Mouse (Mus musculus): ENCODE measurements around the gene Map3k1. TPM values are rescaled to one million over a fixed set of nuclear protein-coding genes. Genes with fewer than 3 reads are reported as not detected.

The Map3k1 gene
- polyA plus RNA-seq, 2 experiments: 11.4 to 15.8 TPM

DNA sequence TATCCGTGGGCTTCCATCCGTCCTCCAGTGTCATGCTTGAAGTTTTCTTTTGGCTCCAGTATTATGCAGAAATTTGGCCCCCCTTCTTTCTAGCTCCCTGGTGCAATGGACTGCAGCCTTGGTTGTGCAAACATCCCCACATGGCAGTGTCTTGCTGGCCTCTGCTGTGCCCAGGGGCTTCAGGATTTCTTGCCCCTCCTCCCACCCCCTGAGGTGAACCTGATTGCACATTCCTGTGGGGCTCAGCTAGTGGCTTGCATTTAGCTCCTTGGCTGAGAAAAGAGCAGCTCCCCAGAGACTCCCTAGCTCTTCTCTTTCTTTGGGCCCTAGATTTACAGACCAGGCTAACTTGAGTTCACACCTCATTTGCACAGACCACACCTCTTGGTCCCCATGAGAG, 20.7 kb upstream of the Map3k1 start:
- ATAC-seq (ENCODE audit: low FRiP score, low read depth) (no peak), DNase-seq (ENCODE audit: low spot score) (no peak)
- H3K27me3 ChIP-seq (ENCODE audit: control insufficient read depth, insufficient read depth, low read length): no peaks in the 10 kb centered on the region
- no peak overlapping the region for H3K27ac ChIP-seq (replicated peaks; ENCODE audit: low read depth, low read length)
- H3K4me2 ChIP-seq (replicated peaks; ENCODE audit: low read depth, low read length, severe bottlenecking): no peak overlapping the region
- no peak overlapping the region for H3K9ac ChIP-seq (ENCODE audit: low read depth, low read length, severe bottlenecking)
- no peak for TF ChIP-seq POLR2A (IDR thresholded peaks at IDR 0.05; ENCODE audit: borderline replicate concordance, extremely low read depth, insufficient read depth, insufficient read length)
- H3K4me1 ChIP-seq (ENCODE audit: control insufficient read depth, insufficient read depth, low read length): no peaks in the 10 kb centered on the region
- WGBS: 36% methylated on average over 2 of the region's 2 CpGs
- H3K4me3 ChIP-seq (replicated peaks; ENCODE audit: low read length): no peak overlapping the region
- H3K36me3 ChIP-seq (ENCODE audit: control insufficient read depth, insufficient read depth, low read length): no peaks in the 10 kb centered on the region
- H3K9me3 ChIP-seq (ENCODE audit: control insufficient read depth, low read length): no peaks in the 10 kb centered on the region

DNA sequence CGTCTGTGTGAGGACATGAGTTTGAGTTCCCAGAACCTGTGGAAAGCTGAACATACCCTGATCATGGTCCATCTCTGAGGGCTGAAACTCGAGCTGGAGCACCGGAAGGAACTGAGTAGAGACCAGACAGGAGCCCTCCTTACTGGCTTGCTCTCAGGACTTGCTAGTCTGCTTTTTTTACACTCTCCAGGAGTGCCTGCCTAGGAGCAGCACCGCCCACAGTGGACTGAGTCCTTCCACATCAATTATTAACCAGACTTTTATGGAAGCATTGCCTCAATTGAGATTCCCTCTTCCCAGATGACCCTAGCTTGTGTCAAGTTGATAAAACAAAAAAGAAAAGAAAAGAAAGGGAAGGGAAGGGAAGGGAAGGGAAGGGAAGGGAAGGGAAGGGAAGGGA, 18.7 kb upstream of the Map3k1 start:
- Histone ChIP-seq H3K4me1 (ENCODE audit: control insufficient read depth, insufficient read depth, low read length) (no peaks in the 10 kb centered on the region), H3K27ac (replicated peaks; ENCODE audit: low read depth, low read length) (no peak overlapping the region), H3K27me3 (ENCODE audit: control insufficient read depth, insufficient read depth, low read length) (no peaks in the 10 kb centered on the region), H3K4me3 (replicated peaks; ENCODE audit: low read length) (no peak overlapping the region), H3K36me3 (ENCODE audit: control insufficient read depth, insufficient read depth, low read length) (no peaks in the 10 kb centered on the region), H3K9me3 (ENCODE audit: control insufficient read depth, low read length) (no peaks in the 10 kb centered on the region), H3K4me2 (replicated peaks; ENCODE audit: low read depth, low read length, severe bottlenecking) (no peak overlapping the region), H3K9ac (ENCODE audit: low read depth, low read length, severe bottlenecking) (no peak overlapping the region)
- 71% methylated on average over 4 of the region's 4 CpGs for WGBS
- ATAC-seq (ENCODE audit: low FRiP score, low read depth): no peak
- DNase-seq (ENCODE audit: low spot score): no peak
- TF ChIP-seq POLR2A (IDR thresholded peaks at IDR 0.05; ENCODE audit: borderline replicate concordance, extremely low read depth, insufficient read depth, insufficient read length): no peak

DNA sequence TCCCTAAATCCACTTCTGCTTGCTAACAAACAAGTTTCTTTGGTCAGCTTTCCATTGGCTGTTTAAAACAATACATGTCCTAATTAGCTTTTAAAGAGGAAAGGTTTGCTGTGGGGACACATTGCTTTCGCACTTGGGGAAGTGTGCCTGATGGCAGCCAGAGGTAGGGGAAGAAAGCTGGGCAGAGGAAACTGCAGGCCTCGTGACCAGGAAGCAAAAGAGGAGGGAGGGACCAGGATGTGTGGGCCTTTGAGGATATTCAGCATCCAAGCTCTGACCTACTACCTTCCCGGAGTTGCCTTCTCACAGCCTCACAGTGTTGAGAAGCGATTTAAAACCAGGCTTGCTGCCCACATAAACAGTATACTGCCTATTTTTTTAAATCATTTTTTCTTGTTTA, 15.4 kb upstream of the Map3k1 start:
- no peak overlapping the region for H3K4me2 ChIP-seq (replicated peaks; ENCODE audit: low read depth, low read length, severe bottlenecking)
- H3K27ac ChIP-seq (replicated peaks; ENCODE audit: low read depth, low read length): no peak overlapping the region
- no peak overlapping the region for H3K4me3 ChIP-seq (replicated peaks; ENCODE audit: low read length)
- H3K36me3 ChIP-seq (ENCODE audit: control insufficient read depth, insufficient read depth, low read length): no peaks in the 10 kb centered on the region
- no peaks in the 10 kb centered on the region for H3K27me3 ChIP-seq (ENCODE audit: control insufficient read depth, insufficient read depth, low read length)
- DNase-seq (ENCODE audit: low spot score): no peak
- ATAC-seq (ENCODE audit: low FRiP score, low read depth): no peak
- 68% methylated on average over 4 of the region's 4 CpGs for WGBS
- TF ChIP-seq POLR2A (IDR thresholded peaks at IDR 0.05; ENCODE audit: borderline replicate concordance, extremely low read depth, insufficient read depth, insufficient read length): no peak
- no peak overlapping the region for H3K9ac ChIP-seq (ENCODE audit: low read depth, low read length, severe bottlenecking)
- H3K4me1 ChIP-seq (ENCODE audit: control insufficient read depth, insufficient read depth, low read length): no peaks in the 10 kb centered on the region
- H3K9me3 ChIP-seq (ENCODE audit: control insufficient read depth, low read length): no peaks in the 10 kb centered on the region

DNA sequence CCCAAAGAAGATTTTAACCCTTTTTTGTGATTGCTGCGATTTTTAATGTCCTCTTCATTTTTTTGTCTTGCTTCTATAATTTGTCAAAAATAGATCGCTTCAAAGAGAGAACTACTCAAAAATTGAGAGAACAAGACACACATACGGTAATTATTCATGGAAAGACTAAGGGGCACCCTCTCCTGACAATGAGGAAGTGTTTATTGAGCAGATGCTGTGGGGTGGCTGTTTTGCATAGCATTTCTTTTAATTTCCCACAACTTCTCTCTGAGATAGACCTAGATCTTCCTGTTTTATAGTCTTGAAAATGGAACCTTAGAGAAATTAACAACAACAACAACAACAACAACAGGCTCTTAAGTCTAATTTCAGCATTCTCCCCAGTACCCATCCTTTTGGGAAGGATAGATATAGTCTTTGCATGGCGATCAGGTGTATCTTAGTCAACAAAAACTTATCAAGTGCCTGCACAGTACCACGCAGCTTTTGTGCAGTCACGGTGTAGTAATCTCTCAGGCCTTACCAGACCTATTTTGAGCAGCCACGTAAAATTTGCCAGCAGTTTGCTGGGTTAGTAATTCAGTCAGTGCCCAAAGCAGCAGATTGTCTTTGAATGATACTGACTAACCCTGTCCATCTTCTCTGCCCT, 13.1 kb upstream of the Map3k1 start:
- 87% methylated on average over 7 of the region's 7 CpGs for WGBS
- no peak overlapping the region for H3K4me3 ChIP-seq (replicated peaks; ENCODE audit: low read length)
- no peaks in the 10 kb centered on the region for H3K9me3 ChIP-seq (ENCODE audit: control insufficient read depth, low read length)
- H3K27me3 ChIP-seq (ENCODE audit: control insufficient read depth, insufficient read depth, low read length): no peaks in the 10 kb centered on the region
- no peak for TF ChIP-seq POLR2A (IDR thresholded peaks at IDR 0.05; ENCODE audit: borderline replicate concordance, extremely low read depth, insufficient read depth, insufficient read length)
- no peak overlapping the region for H3K9ac ChIP-seq (ENCODE audit: low read depth, low read length, severe bottlenecking)
- H3K4me2 ChIP-seq (replicated peaks; ENCODE audit: low read depth, low read length, severe bottlenecking): no peak overlapping the region
- H3K4me1 ChIP-seq (ENCODE audit: control insufficient read depth, insufficient read depth, low read length): no peaks in the 10 kb centered on the region
- DNase-seq (ENCODE audit: low spot score) (no peak), ATAC-seq (ENCODE audit: low FRiP score, low read depth) (no peak)
- no peak overlapping the region for H3K27ac ChIP-seq (replicated peaks; ENCODE audit: low read depth, low read length)
- no peaks in the 10 kb centered on the region for H3K36me3 ChIP-seq (ENCODE audit: control insufficient read depth, insufficient read depth, low read length)

DNA sequence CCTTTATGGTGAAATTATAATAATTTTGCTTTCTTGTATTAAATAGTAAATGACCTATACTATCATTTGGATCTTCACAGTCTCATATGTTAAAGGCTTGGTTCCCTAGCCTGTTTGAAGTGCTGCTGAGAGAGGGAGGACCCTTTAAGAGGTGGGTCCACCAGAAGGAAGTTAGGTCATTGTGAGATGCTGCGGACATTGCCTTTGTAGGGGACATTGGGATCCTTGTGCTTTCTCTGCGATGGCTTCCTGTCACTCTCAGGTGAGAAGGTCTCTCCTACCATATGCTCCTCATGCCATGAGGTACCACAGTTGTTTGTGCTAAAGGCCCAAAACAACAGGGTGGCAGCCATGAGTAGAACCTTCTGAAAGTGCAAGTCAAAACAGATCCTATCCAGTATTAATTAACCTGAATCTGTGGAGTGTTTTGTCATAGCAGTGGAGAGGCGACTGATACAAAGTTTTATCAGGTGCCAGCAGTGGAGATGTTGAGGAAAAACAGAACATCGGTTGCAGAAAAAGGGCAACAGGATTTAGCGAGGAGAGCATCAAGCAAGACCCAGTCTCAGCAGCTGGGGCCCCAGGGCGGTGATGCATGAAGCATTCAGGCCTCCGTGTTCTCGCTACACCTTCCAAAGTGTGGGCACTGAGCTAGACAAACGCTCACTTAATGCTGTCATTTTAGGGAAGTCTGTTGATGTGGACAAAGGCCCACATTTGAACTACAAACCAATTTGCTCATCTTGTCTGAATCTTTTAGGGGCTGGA, 11.0 kb upstream of the Map3k1 start:
- no peak overlapping the region for H3K4me3 ChIP-seq (replicated peaks; ENCODE audit: low read length)
- H3K36me3 ChIP-seq (ENCODE audit: control insufficient read depth, insufficient read depth, low read length): no peaks in the 10 kb centered on the region
- H3K9me3 ChIP-seq (ENCODE audit: control insufficient read depth, low read length): no peaks in the 10 kb centered on the region; the same call in 1 of the 2 replicates
- DNase-seq (ENCODE audit: low spot score): no peak
- 85% methylated on average over 9 of the region's 9 CpGs for WGBS
- no peak overlapping the region for H3K9ac ChIP-seq (ENCODE audit: low read depth, low read length, severe bottlenecking)
- H3K27me3 ChIP-seq (ENCODE audit: control insufficient read depth, insufficient read depth, low read length): no peaks in the 10 kb centered on the region
- ATAC-seq (ENCODE audit: low FRiP score, low read depth): no peak
- no peak overlapping the region for H3K4me2 ChIP-seq (replicated peaks; ENCODE audit: low read depth, low read length, severe bottlenecking)
- H3K27ac ChIP-seq (replicated peaks; ENCODE audit: low read depth, low read length): no peak overlapping the region
- no peak for TF ChIP-seq POLR2A (IDR thresholded peaks at IDR 0.05; ENCODE audit: borderline replicate concordance, extremely low read depth, insufficient read depth, insufficient read length)
- no peaks in the 10 kb centered on the region for H3K4me1 ChIP-seq (ENCODE audit: control insufficient read depth, insufficient read depth, low read length)

Measured in limb, embryonic 14.5 days (tissue).